ENCODE assay signal across 26 mouse cellular contexts in the genomic region with DNA sequence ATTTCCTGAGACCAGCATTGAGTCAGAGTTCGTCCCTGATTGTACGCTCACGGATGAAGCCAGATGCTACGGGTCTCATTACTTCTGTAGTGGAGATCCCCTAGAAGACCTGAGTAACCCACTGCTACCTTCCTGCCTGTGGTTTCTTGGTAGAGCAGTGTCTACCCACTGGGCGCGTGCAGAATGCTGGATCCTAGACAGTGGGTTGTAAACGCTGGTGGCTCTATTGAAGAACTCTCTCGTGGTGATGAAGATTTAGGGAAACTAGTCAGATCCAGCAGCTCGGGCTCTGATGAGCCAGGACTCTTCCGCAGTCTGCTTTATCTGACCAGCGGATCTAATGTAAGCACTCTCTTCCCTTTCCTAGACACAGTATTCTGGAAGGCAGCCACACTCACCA.
DNase-seq lines count a peak whose midpoint lies in the region; ATAC-seq and TF ChIP-seq lines count a peak whose summit lies in the region.
"Had no signal": no experiment of that assay in that cellular context is flagged by ENCODE, and none has a peak within 500 bp of the region (broad histone marks: within the 10 kb centered on the region; RNA-seq: fewer than 3 reads in every experiment).

No protein-coding gene starts in this region.

- WGBS in lung, adult 2 months: 52% methylated on average over 11 of the region's 11 CpGs

- intact Hi-C loops in heart, postnatal 14 days (cut with DNase I): loop anchor here (5.0 kb wide), 1 partner anchor 42 kb away; no protein-coding TSS in a partner anchor

- no peak for TF ChIP-seq POLR2A in lung, adult 2 months (IDR thresholded peaks at IDR 0.05; ENCODE audit: borderline replicate concordance, extremely low read depth, low read depth, low read length)

- peak; percentile 61 for DNase-seq in heart, adult 11 months
- DNase-seq in heart, postnatal 14 days: no peak
- peak; percentile 44 for DNase-seq in lung, postnatal 10 days
- DNase-seq in lung, adult 2 months: no peak
- DNase-seq in lung, postnatal 25 days (ENCODE audit: low spot score): peak; percentile 21
- no peak for DNase-seq in thymus, postnatal 36 days
- DNase-seq: adrenal gland, adult 8-10 months; adrenal gland, postnatal 25 days; B cell, adult 2 months; cerebellum, adult 11 months; cerebellum, adult 2 months; cerebellum, adult 9-11 months; cerebellum, postnatal 25 days; forebrain, postnatal 0 days; gastrocnemius, adult 2 months; gastrocnemius, postnatal 14 days; heart, adult 18-20 months had no signal

- ATAC-seq in cerebellum, adult (ENCODE audit: insufficient number of reproducible peaks, low FRiP score, low TSS enrichment): no peak
- ATAC-seq: activated CD4-positive, CD25-positive, alpha-beta regulatory T cell, adult 4 months; forebrain, embryonic 14.5 days; forebrain, postnatal 0 days had no signal

- H3K4me1 ChIP-seq in lung, adult 2 months (ENCODE audit: control insufficient read depth, insufficient read depth, low read length): peaks cover 2% of the 10 kb centered on the region; the same call in 1 of the 2 replicates
- H3K4me1 ChIP-seq: embryonic facial prominence, embryonic 12.5 days; embryonic facial prominence, embryonic 15.5 days; hindbrain, embryonic 12.5 days had no signal

- H3K4me3 ChIP-seq in lung, adult 2 months (replicated peaks; ENCODE audit: extremely low read depth, low read depth, low read length): no peak overlapping the region
- H3K4me3 ChIP-seq: embryonic facial prominence, embryonic 12.5 days; embryonic facial prominence, embryonic 15.5 days; gastrocnemius, adult 2 months; heart, embryonic 10.5 days; heart, embryonic 13.5 days; hindbrain, embryonic 12.5 days; hindbrain, embryonic 15.5 days had no signal

- no peak for TF ChIP-seq CTCF in lung, adult 2 months (IDR thresholded peaks at IDR 0.05; ENCODE audit: insufficient read depth, low read length)

Comparison
In these comparisons a context has a peak if more than half of its experiments do, and no peak if none do; other contexts are left out.
1. DNase-seq: peak in heart, adult 11 months (single experiment), lung, postnatal 10 days (single experiment) and lung, postnatal 25 days (single experiment); none in heart, postnatal 14 days (0 of 2), lung, adult 2 months (single experiment) and thymus, postnatal 36 days (0 of 2).